Mouse (Mus musculus) frontal cortex, postnatal 14 days (tissue): ENCODE results near the gene Gm21973.

Experiments
- DNase-seq, 2 experiments: peaks; one replicate each; pipeline ENCODE4 v3.0.0; 2022; ENCODE audit warnings: low spot score in 2 of 2

The Gm21973 gene

DNA sequence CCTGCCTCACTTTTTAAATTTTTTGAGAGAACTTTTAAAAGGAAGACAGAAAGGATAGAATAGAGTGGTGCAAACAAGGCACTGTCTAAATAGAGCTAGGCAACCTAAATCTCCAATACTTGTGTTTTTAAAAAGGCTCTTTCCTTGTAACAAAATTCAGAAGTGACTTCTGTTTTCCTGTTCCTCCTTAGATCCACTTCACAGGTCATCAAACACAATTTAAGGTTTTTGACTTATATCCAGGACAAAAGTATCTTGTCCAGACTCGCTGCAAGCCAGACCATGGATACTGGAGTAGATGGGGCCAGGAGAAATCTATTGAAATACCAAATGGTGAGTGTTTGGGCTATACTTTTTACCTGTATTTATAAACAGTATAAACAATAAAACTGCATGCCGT is at the start of gene Gm21973:
Gene Gm21973, plus strand, starts transcription at position 301 of the 400 bp plus-strand sequence.
- no peak for DNase-seq

DNA sequence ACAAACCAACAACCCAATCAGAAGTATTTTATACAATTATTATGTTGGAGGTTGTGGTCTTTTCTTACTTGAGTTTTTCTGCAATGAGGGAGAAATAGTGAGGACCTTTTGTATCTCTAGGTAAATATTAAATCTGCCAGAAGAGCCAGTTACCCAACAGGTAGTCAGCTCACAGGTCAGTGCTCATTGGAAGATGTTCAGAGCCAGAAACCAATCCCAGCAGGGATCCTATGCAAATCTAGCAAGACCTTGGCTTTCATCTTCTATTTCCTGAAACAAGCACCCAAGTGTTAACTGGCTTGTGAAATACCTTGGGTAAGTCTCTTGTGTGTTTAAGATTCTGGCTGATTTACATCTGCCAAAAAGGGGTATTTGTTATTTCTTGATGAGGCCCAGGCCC is 48.8 kb upstream of the Gm21973 start:
- DNase-seq: no peak

DNA sequence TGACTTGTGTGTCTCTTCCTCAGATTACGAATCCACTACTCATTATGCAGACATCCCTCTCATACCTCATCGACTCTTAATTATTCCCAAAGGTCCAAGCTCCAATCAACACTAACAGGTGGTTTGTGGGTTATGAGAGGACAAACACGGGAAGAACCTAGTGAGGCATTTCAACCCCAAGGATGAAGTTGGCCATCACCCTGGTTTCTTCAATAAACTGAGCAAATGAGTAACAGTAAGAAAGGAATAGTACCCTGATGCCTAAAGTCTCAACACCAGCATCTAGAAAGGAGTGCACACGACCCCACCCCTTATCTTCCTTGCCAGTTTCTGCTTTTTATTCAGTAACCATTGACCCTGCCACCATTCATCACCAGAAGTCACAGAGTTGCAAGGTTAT is 47.7 kb upstream of the Gm21973 start:
- no peak for DNase-seq

DNA sequence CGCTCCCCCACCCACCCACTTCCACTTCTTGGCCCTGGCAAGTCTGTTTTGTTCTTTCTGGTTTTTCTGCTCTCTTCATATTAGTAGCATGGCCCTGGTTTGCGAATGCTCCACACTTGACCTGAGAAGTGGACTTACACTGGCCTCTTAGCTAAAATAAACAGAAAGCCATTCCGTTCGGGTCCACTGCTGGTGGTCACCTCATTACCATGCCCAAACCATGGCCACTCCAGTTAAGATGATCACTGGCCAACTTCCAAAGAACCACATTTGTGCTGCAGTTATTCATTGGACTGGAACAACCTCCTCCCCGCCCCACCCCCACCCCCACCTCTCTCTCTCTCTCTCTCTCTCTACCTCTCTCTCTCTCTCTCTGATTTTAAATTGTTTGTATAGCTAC is 43.6 kb upstream of the Gm21973 start:
- no peak for DNase-seq

DNA sequence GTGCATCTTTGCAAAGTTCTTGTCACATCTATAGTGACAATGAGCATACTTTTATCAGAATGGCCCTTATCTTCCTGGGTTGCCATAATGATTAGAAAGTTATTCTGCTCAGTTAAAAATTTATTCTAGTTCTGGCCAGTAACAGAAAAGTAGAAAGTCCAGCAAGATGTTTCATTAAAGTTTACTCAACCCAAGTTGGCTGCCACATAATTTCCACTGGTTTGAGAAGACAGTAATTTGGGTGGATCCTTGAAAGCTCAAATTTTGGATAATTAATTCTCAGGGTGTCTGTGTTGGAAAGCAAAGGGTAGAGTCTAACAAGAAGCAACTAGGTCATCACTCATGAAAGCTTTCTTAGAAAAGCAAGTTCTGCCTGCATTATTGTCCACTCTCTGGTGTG is 41.5 kb upstream of the Gm21973 start:
- no peak for DNase-seq

DNA sequence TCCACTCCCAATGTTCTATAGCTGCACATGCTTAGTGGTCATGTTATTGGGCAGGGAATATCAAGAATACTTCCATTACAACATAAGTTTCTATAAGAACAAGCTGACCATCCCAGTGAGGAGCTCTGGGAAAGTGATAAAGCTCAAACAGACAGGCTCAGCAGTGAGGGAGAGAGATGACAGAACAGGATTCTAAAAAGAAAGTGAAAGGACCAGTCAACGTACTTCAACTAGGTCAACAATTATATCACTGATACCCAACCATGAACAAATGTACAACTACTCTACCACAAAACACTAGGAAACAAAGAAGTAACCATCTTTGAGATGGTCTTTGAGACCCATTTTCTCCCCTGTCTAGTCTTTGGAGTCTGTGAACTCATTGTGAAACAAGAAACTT is 28.6 kb upstream of the Gm21973 start:
- DNase-seq: no peak

DNA sequence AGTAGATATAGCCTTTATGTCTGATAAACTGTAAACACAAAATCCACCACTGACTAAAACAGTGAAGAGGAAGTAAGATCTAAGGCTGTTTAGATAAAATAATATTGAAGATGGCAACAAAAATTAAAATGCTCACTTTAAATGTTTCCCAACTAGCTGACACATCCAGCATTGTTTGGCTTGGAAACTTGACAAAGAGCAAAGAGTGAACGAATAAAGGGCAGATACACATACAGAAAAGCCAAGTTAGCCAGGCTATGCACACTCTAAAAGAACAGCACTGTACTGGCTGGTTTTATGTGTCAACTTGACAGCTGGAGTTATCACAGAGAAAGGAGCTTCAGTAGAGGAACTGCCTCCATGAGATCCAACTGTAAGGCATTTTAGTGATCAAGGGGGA is 27.1 kb upstream of the Gm21973 start:
- no peak for DNase-seq

DNA sequence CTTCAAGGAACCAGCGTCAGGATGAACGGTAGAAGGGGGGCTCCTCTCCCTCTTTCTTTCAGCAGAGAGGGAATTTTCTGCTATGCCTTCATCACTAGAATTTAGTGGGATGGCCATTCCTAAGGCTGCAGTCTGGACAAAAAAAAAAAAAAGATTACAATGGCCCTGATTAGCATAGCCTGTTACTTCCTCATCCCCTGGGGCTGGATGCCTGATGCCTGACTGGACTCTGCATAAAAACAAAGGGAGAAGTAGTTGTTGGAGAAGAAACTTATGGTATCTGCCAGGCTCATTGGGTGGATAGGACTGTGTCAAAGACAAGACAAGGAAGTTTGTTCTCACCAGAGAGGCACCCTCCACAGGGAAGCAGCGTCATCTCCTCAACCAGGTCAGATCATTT is 25.7 kb upstream of the Gm21973 start:
- DNase-seq: no peak

DNA sequence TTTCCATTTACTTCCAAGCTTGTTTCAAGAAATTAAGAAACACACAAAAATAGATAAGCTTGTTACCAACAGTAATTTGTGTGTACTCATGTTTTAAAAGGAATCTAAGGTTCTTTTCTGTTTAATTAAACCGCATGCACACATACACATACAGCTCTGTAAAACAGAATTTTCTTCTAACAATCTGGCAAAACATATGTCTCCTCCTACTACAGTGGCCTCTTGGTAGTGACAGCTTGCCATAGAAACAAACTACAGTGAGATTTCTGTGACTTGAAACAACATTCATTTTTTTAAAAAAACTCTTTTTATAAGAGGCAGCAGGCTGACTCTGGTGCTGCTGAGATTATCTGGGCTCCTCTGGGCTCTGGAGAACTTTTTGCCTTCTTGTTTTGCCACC is 18.7 kb upstream of the Gm21973 start:
- no peak for DNase-seq

DNA sequence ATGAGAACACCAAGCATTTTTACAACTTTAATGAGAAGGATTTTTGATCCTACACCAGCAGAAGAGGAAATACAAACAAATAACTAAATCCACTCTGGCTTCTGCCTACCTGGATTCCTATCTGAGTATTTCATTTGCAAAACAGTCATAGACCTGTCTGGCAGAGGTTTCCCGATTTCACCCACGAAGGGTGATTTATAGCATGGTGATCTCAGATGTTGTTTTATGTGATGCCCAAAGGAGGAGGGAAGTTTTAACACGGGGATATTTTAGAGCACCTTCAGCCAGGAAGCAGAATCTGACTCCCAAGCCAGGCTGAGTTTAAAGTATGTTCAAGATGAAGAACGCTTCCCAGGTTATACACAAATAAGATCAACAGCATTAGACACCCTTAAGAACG is 13.4 kb upstream of the Gm21973 start:
- DNase-seq: no peak

DNA sequence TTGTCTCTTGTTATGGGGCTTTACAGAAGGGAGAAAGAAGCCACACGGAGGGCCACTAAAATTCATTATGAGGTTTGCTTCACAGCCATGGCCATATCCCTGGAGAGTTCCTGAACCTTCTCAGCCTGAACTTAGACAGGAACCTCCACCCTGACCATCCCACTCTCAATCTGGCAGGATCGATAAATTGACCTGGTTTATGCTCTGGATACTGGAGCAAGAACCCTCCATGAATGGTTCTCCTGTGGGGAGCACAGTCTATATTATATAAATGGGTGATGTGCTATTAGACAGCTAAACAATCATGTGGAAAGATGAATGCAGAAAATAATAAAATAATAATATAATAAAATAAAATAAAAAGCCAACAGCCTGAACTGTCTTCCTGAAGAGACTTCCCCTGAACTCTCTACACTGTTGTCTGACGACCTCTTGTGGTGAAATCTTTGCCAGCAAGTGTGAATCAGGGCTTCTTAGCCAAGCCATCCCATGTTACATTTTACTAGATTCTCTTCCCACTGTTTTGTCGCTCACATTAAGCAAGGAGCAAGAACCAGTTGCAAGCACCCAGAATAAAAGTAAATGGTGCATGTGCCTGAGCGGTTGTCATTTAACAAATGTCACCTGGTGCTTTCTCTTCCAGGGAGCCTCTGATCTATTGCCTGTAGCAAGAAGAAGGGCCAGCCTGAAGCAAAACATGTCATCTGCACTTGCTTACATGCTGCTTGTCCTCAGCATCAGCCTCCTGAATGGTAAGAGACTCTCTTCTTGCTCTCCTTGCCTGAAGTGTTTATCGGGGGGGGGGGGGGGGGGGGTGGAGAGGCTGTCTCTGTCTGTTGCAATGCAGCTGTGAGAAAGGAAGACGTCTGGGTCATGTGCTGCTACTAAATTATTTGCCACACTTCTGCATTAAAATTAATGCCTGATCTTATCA is 11.4 kb upstream of the Gm21973 start:
- peak; percentile 20 to 50 for DNase-seq

DNA sequence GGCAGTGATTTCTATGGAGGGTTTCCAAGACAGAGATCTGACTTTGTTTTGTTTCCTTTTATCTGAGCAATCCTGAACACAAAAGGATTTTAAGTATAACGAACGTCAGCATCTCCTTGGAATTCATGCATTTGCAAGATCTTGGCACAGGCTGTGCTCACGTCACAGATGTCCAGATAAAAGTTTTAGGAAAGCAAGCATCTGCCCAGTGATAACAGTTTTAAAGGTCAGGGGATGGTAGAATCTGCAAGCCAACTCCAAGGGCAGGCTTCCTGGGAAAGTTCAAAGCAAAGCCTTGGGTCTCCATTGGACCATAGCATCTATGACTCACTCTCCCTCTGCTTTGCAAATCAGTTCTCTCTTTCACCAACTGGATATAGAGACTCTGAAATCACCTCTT is 5.4 kb downstream of the Gm21973 start:
- DNase-seq: no peak

DNA sequence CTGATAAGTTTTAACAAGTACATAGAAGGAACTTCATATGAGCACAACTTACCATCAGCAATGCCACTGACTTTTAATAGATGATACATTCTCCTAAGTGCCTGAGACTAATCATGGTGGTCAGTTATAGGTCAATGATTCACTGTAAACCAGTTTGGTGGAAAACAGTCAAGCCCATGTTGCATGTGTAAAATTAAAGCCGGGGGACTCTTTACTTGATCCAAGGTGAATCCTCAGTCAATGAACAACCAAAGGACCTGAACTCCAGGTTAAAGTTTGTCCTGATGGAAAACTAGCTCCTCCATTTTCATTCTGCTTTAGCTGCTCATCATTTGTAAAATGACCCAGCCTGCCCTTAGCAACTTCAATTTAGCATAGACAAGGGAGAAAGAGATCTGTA is 7.4 kb downstream of the Gm21973 start:
- DNase-seq: no peak

DNA sequence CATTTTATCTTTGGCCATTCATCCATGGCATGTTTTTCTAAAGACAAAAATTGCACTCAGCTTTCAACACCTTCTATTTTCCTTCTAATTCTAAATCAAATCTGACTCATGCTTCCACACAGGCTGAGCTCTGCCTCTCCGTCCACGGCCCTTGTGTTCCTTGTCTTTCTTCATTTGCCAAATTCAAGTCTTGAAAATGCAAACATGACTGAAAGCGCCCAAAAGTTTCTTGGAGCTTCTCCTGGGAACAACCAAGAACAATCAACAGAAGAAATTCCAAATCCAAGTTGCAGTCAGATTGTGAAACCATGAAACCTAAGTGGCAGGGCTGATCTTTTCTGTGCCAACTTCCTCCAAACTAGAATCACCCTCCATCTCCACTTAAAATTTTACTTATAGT is 13.4 kb downstream of the Gm21973 start:
- DNase-seq: no peak

DNA sequence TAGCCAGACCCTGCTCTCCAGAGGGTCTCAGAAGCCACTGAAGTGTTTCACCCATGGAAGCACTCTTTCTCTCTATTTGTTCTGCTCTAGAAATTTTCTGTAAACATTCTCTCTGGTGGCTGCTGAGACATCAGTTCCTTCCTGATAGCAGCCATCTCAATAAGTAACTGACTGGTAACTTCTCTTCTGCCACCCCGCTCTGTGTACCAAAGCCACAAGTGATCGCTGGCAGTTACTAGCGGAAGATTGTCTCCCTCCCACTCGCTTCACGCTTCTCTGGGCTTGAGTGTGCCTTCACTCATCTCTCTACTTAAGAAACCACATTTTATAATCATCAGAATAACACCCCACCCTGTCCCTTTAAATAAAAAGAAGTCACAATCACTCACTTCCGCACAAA is 21.9 kb downstream of the Gm21973 start:
- no peak for DNase-seq

DNA sequence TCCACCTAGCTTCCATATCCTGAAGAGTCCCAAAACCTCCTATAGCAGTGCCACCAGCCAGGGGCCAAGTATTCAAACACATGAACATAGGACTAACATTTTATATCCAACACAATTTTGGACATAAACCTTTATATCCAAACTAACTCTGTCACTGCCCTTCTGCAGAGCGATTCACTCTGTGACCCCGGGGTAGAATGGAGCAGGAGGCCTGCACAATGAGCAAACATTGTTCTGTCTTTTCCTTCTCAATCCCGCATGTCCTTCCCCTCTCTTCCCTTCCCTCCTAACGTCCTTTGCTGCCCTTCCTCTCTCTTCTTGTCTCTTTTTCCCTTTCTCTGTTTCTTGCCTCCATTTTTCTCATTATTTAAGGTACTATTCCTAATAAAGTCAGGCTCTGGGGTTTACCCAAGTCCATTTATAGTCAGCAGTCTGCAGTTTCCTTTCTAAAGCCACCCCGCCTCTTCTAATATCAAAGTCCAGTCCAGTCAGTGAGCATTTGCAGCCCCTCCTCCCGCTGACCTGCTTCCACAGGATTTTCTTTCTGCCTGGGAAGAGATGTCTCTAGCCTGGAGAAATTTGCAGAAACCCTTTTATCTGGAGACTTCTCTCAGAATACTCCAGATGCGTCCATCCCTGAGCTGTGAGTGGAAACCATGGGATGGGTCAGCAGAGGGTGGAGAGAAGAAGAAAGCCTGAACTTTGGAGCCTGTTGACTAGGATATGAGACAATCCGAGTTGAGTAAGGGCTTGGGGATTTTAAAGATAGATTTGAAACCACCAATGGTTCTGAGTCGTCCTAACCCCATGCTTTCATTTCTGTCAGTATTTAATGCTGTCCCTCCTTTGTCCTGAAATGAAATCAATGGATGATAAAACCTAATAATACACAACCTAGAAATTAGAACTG is 33.1 kb downstream of the Gm21973 start, which contains the start of gene Agxt2:
Gene Agxt2, plus strand, starts transcription at position 494 of the 910 bp plus-strand sequence.
- no peak for DNase-seq

DNA sequence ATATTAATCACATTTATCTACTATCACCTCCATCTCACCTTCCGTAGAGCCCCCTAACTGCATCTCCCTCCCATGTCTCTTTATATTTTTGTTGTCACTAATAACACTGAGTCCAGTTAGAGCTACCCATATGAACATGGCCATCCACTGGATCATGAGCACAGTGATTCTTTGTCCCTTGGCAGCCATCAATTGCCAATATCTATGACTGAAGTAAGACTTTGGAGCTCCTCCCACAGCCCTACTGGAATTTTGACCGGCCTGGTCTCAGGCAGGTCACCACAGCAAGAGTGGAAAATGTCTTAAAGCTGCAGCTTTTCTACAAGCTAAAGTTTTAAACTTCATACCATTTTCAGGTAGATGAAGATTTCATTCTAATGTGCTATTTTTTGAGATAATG is 41.2 kb downstream of the Gm21973 start:
- DNase-seq: no peak

DNA sequence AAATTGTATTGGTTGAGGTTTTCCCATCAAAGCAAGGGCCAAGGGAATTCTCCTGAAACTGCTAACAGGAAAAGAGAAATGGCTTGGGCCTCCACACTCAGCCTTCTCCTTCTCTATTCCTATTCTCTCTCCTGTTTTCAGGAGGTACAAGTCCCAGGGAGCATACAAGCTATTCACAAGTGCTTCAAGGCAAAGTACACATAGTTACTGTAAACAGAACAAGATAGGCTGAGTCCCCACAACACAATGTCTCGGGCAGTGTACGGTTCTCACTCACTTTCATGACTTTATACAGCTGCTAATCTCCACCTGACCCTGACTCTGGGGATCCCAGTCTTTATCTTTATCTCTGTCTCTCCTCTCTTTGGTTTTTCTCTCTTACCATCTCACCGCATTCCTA is 50.2 kb downstream of the Gm21973 start:
- no peak for DNase-seq

DNA sequence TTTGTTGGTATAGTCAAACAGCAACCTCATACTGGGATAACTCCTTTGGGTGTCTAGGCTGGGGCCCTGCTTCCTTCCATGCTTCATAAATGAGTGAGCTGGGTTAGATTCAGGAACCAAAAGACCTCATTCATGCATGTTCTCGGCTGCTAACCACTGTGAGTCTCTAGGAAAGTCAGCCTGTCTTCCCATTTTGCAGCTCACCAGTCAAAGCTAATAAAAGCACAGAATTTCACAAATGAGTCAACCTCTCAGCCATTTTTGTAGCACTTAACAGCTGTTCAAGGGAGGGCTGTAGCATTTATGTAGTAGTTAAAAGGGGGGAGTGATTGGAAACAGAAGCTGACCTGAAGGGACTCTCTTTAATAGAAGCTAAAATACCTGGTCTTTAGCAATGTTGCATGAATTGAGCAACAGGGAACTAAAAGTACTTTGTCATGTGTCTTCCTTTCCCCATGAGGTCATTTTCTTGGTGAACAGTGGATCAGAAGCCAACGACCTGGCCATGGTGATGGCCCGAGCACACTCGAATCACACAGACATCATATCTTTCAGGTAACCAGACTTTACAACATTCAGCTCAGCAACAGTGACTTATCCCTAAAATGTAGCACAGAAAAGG is 53.3 kb downstream of the Gm21973 start:
- no peak for DNase-seq

DNA sequence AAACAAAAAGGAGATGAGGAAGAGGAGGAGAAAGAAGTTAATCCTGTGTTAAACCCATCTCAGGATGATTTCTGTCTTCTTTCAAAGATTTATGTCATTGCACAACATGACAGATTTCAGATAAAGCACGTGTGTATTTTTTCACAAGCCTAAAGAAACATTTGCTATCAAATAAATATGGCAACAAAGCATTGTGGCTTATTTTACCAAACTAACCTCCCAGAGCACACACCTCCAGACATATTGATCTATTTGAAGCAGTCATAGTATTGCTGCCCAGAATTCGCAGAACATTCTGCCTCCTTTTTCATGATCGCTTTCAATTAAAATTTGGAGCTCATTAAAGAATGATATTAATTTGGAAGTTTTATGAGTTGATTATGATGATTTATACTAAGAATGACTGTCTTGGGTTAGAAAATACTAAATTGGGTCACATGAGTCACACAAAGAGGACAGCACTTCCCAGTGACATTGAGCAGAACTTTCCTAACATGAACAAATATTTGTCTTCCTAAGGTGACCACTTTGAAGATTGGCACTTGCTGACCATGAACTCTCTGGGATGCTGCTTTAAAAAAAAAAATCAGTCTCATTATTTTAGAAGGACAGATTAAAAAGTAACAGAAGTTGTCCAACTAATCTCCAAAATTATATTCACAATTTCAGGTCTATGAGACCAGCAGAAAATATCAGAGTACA is 54.7 kb downstream of the Gm21973 start:
- no peak for DNase-seq

DNA sequence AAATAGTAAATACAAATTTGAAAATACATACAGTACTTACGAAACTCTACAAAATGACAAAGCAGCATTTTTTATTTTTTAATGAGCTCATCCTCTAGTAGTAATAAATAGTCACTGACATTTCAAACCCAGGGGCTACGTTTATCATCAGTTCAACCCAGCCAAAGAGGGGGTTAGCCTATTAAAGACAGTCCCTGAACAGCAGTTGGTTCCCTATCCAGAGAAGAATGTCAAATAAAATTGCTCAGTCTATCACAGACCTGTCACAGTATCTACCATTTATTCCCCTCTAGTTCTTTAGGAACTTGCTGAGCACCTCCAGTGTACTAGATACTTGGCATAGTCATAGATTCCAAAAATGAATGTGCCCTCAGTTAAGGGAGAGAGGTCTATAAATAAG is 62.1 kb downstream of the Gm21973 start:
- DNase-seq: no peak

DNA sequence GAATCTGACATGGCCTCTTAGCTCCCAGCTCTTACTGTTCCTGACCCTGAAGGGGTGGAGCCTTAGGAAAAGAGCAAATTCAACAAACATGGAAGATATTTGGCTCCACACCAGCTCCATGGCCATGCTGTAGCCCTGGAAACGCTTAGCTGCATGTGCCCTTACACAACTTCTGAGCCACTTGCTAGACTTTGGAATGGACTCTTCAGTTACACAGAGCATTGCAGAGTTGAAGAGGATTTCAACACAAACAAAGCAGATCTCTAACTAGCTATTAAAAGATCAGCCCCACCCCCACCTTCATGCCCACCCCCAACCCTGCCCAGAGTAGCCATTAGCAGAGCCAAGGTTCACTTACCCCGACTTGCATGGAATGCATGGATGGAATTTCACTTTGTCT is 74.6 kb downstream of the Gm21973 start:
- DNase-seq: no peak
